Mouse (Mus musculus): ENCODE measurements around the gene Galm. TPM values are rescaled to one million over a fixed set of nuclear protein-coding genes. Genes with fewer than 3 reads are reported as not detected.
A peak's percentile ranks its signal among the peaks of the same experiment; 100 is the strongest.
"Not testable (repeated sequence)": the region's sequence is repeated elsewhere in the genome, so short reads cannot be mapped to it uniquely, and the experiment has no call there.

Galm gene
- polyA plus RNA-seq, 1 experiment from 2014 or later, result 14.5 TPM

DNA sequence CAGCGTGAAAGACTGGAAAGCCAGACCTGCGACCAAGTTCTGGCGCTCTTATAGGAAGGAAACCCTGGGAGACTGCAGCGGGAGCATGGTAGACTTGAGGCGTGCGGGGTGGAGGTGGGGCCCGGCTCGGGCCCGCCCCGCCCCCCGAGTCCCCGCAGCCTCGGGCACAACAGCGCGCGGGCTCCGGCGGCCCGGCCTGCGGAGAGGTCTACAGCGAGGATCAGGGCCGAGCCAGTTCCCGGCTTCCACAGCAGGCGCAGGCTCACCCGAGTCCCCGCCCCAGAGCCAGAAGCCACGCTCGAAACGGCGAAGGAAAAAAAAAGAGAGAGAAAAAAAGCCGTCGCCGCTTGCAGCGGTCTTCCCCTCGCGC is 79.0 kb downstream of the Galm start:
- Histone ChIP-seq H3K4me3 (ENCODE audit: low read length) (peak overlapping the region; percentile 84), H3K4me2 (ENCODE audit: low read depth, low read length) (peak overlapping the region; percentile 89), H3K27me3 (ENCODE audit: control insufficient read depth, insufficient read depth, low read length) (no peaks in the 10 kb centered on the region), H3K9ac (ENCODE audit: low read length) (peak overlapping the region; percentile 99), H3K27ac (ENCODE audit: low read length) (peak overlapping the region; percentile 99), H3K9me3 (replicated peaks; ENCODE audit: control insufficient read depth, low read length) (no peaks in the 10 kb centered on the region), H3K4me1 (ENCODE audit: control insufficient read depth, insufficient read depth, low read length) (peaks cover 10% of the 10 kb centered on the region), H3K36me3 (ENCODE audit: control insufficient read depth, insufficient read depth) (peaks cover 25% of the 10 kb centered on the region)
- ATAC-seq (replicated peaks; ENCODE audit: extremely low read depth, insufficient read depth, low FRiP score), result peak; percentile 47
- WGBS, result under 1% methylated on average over 36 of the region's 36 CpGs

DNA sequence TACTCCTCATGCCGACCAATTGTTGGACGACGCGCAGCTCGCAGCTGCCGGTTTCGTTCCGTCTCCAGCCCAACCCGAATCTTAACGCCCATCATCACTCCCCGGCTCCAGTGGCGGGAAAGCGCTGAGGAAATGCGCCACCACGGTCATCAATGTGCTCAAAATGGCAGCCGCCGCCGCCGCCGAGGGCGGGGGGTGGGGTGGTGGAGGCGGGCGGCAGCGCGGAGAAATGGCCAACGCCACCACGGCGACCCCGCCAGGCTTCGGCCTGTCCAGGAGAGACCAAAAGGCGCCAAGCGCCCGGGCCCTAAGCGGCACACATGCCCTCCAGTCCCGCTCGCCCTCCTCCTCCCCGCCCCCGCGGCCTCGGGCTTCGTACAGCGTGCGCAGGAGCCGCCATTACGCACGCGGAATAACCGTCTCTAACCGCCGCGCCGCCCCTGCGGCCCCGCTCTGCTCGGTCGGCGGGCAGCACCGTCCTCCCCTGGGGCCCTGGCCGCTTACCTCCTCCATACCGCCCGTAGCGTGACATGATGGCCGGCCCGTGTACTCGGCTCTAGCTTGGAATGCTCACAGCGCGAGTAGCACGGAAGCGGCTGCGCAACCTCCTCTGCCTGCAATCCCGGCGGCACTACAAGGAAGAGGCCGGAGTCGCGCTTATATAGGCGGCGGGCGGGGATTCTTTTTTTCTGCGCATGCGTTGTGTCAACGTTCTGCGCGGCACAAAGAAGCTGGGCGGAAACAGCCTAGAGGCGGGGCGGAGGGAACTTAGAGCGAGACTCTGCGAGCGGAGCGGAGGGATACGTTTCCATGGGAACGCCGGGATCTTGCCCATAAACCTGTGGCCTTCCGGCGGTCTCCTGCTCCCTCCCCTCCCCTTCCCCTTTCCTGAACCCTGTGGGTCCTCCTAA is 79.7 kb downstream of the Galm start, which contains the start of the genes Srsf7 and Ttc39d:
Gene Srsf7 (minus strand): TSS at position 637 of the 911 bp plus-strand sequence.
Gene Ttc39d (plus strand): TSS at position 790 of the 911 bp plus-strand sequence.
- Histone ChIP-seq H3K9me3 (replicated peaks; ENCODE audit: control insufficient read depth, low read length) (no peaks in the 10 kb centered on the region), H3K4me2 (ENCODE audit: low read depth, low read length) (peak within 1 kb of the TSS; percentile 89), H3K9ac (ENCODE audit: low read length) (peak within 1 kb of the TSS; percentile 99), H3K4me1 (ENCODE audit: control insufficient read depth, insufficient read depth, low read length) (peaks cover 10% of the 10 kb centered on the region), H3K27me3 (ENCODE audit: control insufficient read depth, insufficient read depth, low read length) (no peaks in the 10 kb centered on the region), H3K36me3 (ENCODE audit: control insufficient read depth, insufficient read depth) (peaks cover 24% of the 10 kb centered on the region), H3K27ac (ENCODE audit: low read length) (peak within 1 kb of the TSS; percentile 99), H3K4me3 (ENCODE audit: low read length) (peak within 1 kb of the TSS; percentile 84)
- under 1% methylated on average over 91 of the region's 95 CpGs for WGBS
- ATAC-seq (replicated peaks; ENCODE audit: extremely low read depth, insufficient read depth, low FRiP score), result peak; percentile 94

GRCm38 (mm10) chr17:80213998-80214397 is 86.7 kb downstream of the Galm start:
- H3K4me3 ChIP-seq (ENCODE audit: low read length); H3K27me3 ChIP-seq (ENCODE audit: control insufficient read depth, insufficient read depth, low read length); H3K4me2 ChIP-seq (ENCODE audit: low read depth, low read length); H3K36me3 ChIP-seq (ENCODE audit: control insufficient read depth, insufficient read depth); H3K9ac ChIP-seq (ENCODE audit: low read length); ATAC-seq (replicated peaks; ENCODE audit: extremely low read depth, insufficient read depth, low FRiP score); H3K4me1 ChIP-seq (ENCODE audit: control insufficient read depth, insufficient read depth, low read length); H3K27ac ChIP-seq (ENCODE audit: low read length); H3K9me3 ChIP-seq (replicated peaks; ENCODE audit: control insufficient read depth, low read length): not testable (repeated sequence)
- WGBS, result 94% methylated on average over 4 of the region's 4 CpGs

GRCm38 (mm10) chr17:80220131-80220530 is 92.9 kb downstream of the Galm start:
- 45% methylated on average over 2 of the region's 2 CpGs for WGBS
- Histone ChIP-seq H3K9me3 (replicated peaks; ENCODE audit: control insufficient read depth, low read length) (no peaks in the 10 kb centered on the region), H3K4me3 (ENCODE audit: low read length) (no peak overlapping the region), H3K4me2 (ENCODE audit: low read depth, low read length) (no peak overlapping the region), H3K9ac (ENCODE audit: low read length) (no peak overlapping the region), H3K36me3 (ENCODE audit: control insufficient read depth, insufficient read depth) (no peaks in the 10 kb centered on the region), H3K4me1 (ENCODE audit: control insufficient read depth, insufficient read depth, low read length) (peaks cover 6% of the 10 kb centered on the region), H3K27me3 (ENCODE audit: control insufficient read depth, insufficient read depth, low read length) (no peaks in the 10 kb centered on the region), H3K27ac (ENCODE audit: low read length) (no peak overlapping the region)
- no peak for ATAC-seq (replicated peaks; ENCODE audit: extremely low read depth, insufficient read depth, low FRiP score)

- no peak overlapping the region for H3K4me2 ChIP-seq (ENCODE audit: low read depth, low read length)
- H3K9ac ChIP-seq (ENCODE audit: low read length), result no peak overlapping the region
- WGBS, result 60% methylated on average over 9 of the region's 9 CpGs
- H3K27ac ChIP-seq (ENCODE audit: low read length), result no peak overlapping the region
- H3K27me3 ChIP-seq (ENCODE audit: control insufficient read depth, insufficient read depth, low read length), result no peaks in the 10 kb centered on the region
- peaks cover 6% of the 10 kb centered on the region for H3K4me1 ChIP-seq (ENCODE audit: control insufficient read depth, insufficient read depth, low read length)
- no peaks in the 10 kb centered on the region for H3K9me3 ChIP-seq (replicated peaks; ENCODE audit: control insufficient read depth, low read length)
- H3K4me3 ChIP-seq (ENCODE audit: low read length), result no peak overlapping the region
- no peaks in the 10 kb centered on the region for H3K36me3 ChIP-seq (ENCODE audit: control insufficient read depth, insufficient read depth)
- no peak for ATAC-seq (replicated peaks; ENCODE audit: extremely low read depth, insufficient read depth, low FRiP score)
Measured at GRCm38 (mm10) chr17:80221202-80221601, 93.9 kb downstream of the Galm start.

- Histone ChIP-seq H3K36me3 (ENCODE audit: control insufficient read depth, insufficient read depth) (no peaks in the 10 kb centered on the region), H3K9ac (ENCODE audit: low read length) (no peak overlapping the region), H3K9me3 (replicated peaks; ENCODE audit: control insufficient read depth, low read length) (no peaks in the 10 kb centered on the region), H3K4me3 (ENCODE audit: low read length) (no peak overlapping the region), H3K4me1 (ENCODE audit: control insufficient read depth, insufficient read depth, low read length) (peaks cover 6% of the 10 kb centered on the region), H3K4me2 (ENCODE audit: low read depth, low read length) (no peak overlapping the region), H3K27ac (ENCODE audit: low read length) (no peak overlapping the region), H3K27me3 (ENCODE audit: control insufficient read depth, insufficient read depth, low read length) (no peaks in the 10 kb centered on the region)
- no peak for ATAC-seq (replicated peaks; ENCODE audit: extremely low read depth, insufficient read depth, low FRiP score)
- WGBS, result 57% methylated on average over 3 of the region's 3 CpGs
Measured at GRCm38 (mm10) chr17:80221890-80222628, 94.8 kb downstream of the Galm start.

GRCm38 (mm10) chr17:80223829-80224228 is 96.6 kb downstream of the Galm start:
- no peaks in the 10 kb centered on the region for H3K27me3 ChIP-seq (ENCODE audit: control insufficient read depth, insufficient read depth, low read length)
- 0 out of 2 replicates have a peak, but pooled peaks have one; percentile 26 for ATAC-seq (replicated peaks; ENCODE audit: extremely low read depth, insufficient read depth, low FRiP score)
- H3K36me3 ChIP-seq (ENCODE audit: control insufficient read depth, insufficient read depth), result no peaks in the 10 kb centered on the region
- peak overlapping the region; percentile 87 for H3K27ac ChIP-seq (ENCODE audit: low read length)
- H3K4me1 ChIP-seq (ENCODE audit: control insufficient read depth, insufficient read depth, low read length), result peaks cover 6% of the 10 kb centered on the region
- peak overlapping the region; percentile 84 for H3K4me2 ChIP-seq (ENCODE audit: low read depth, low read length)
- H3K9me3 ChIP-seq (replicated peaks; ENCODE audit: control insufficient read depth, low read length), result no peaks in the 10 kb centered on the region
- WGBS, result 6% methylated on average over 9 of the region's 9 CpGs
- H3K9ac ChIP-seq (ENCODE audit: low read length), result peak overlapping the region; percentile 81
- H3K4me3 ChIP-seq (ENCODE audit: low read length), result peak overlapping the region; percentile 70

GRCm38 (mm10) chr17:80224326-80225116 is 97.2 kb downstream of the Galm start, which contains the start of gene Gemin6:
Gene Gemin6 (plus strand): TSS chr17:80224441.
- H3K9ac ChIP-seq (ENCODE audit: low read length), result peak within 1 kb of the TSS; percentile 81
- peaks cover 10% of the 10 kb centered on the region for H3K4me1 ChIP-seq (ENCODE audit: control insufficient read depth, insufficient read depth, low read length)
- peak within 1 kb of the TSS; percentile 87 for H3K27ac ChIP-seq (ENCODE audit: low read length)
- peak within 1 kb of the TSS; percentile 84 for H3K4me2 ChIP-seq (ENCODE audit: low read depth, low read length)
- no peaks in the 10 kb centered on the region for H3K36me3 ChIP-seq (ENCODE audit: control insufficient read depth, insufficient read depth)
- ATAC-seq (replicated peaks; ENCODE audit: extremely low read depth, insufficient read depth, low FRiP score), result peak; percentile 95
- H3K4me3 ChIP-seq (ENCODE audit: low read length), result peak within 1 kb of the TSS; percentile 70
- H3K9me3 ChIP-seq (replicated peaks; ENCODE audit: control insufficient read depth, low read length), result no peaks in the 10 kb centered on the region
- under 1% methylated on average over 33 of the region's 33 CpGs for WGBS
- H3K27me3 ChIP-seq (ENCODE audit: control insufficient read depth, insufficient read depth, low read length), result no peaks in the 10 kb centered on the region

All from heart, embryonic 16.5 days (tissue).